ENCODE assay signal across 20 mouse cellular contexts in the genomic region with DNA sequence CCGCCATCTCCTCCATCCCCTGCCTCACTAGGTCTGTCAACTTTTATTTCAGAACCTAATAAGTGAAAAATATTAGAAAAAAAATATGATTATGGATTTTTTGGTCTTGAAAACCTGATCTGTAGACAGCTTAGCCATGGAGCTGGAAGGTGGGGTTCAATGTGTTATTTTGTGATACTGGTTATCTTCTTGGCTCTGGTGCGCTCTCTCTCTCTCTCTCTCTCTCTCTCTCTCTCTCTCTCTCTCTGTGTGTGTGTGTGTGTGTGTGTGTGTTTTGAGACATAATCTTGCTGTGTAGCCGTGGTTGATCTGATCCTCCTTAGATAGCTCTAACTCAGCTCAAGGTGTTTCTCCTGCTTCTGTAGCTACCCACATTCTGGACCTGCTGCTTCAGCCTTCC. TPM values are rescaled to one million over a fixed set of nuclear protein-coding genes. Genes with fewer than 3 reads are reported as not detected.
DNase-seq lines count a peak whose midpoint lies in the region; ATAC-seq and TF ChIP-seq lines count a peak whose summit lies in the region.
"Had no signal": no experiment of that assay in that cellular context is flagged by ENCODE, and none has a peak within 500 bp of the region (broad histone marks: within the 10 kb centered on the region; RNA-seq: fewer than 3 reads in every experiment).

No protein-coding gene starts in this region.

- intact Hi-C loops in heart, postnatal 14 days (cut with DNase I), result loop anchor here (1.0 to 5.0 kb wide), 4 partner anchors 36 to 157 kb away; a partner anchor contains a TSS

- TF ChIP-seq POLR2A in bone marrow, adult 2 months (IDR thresholded peaks at IDR 0.05; ENCODE audit: borderline replicate concordance, control insufficient read depth, low read depth, low read length), result no peak

- H3K36me3 ChIP-seq in heart, embryonic 11.5 days (ENCODE audit: control insufficient read depth, insufficient read depth, low read length), result no peaks in the 10 kb centered on the region
- no peaks in the 10 kb centered on the region; the same call in 1 of the 2 replicates for H3K36me3 ChIP-seq in erythroblast, embryonic 14.5 days (ENCODE audit: control insufficient read depth)
- no peaks in the 10 kb centered on the region for H3K36me3 ChIP-seq in liver, embryonic 15.5 days (replicated peaks)
- H3K36me3 ChIP-seq: embryonic facial prominence, embryonic 15.5 days; forebrain, embryonic 12.5 days; G1E; heart, embryonic 15.5 days; limb, embryonic 12.5 days; midbrain, embryonic 12.5 days; neural tube, embryonic 12.5 days had no signal

- H3K4me2 ChIP-seq in heart, embryonic 11.5 days, result peak overlapping the region; percentile 27; the same call in 1 of the 2 replicates
- H3K4me2 ChIP-seq in liver, embryonic 15.5 days, result peak overlapping the region; percentile 57
- H3K4me2 ChIP-seq: embryonic facial prominence, embryonic 15.5 days; forebrain, embryonic 12.5 days; heart, embryonic 15.5 days; limb, embryonic 12.5 days; lung, embryonic 14.5 days; midbrain, embryonic 12.5 days; neural tube, embryonic 12.5 days had no signal

- 72% methylated on average over 3 of the region's 3 CpGs for WGBS in heart, embryonic 11.5 days (ENCODE audit: insufficient replicate concordance)
- 56% methylated on average over 3 of the region's 3 CpGs for WGBS in bone marrow, adult 2 months
- 38% methylated on average over 3 of the region's 3 CpGs for WGBS in liver, embryonic 15.5 days (ENCODE audit: insufficient replicate concordance)

- no peak; the same call in 1 of the 2 replicates for ATAC-seq in heart, embryonic 11.5 days (replicated peaks; ENCODE audit: insufficient number of reproducible peaks, low FRiP score, low TSS enrichment)
- ATAC-seq in liver, embryonic 15.5 days (ENCODE audit: insufficient read depth), result peak; percentile 92

- TF ChIP-seq CTCF in bone marrow, adult 2 months (IDR thresholded peaks at IDR 0.05; ENCODE audit: control insufficient read depth, insufficient read depth, low read length), result no peak

- H3K9ac ChIP-seq in heart, embryonic 11.5 days (ENCODE audit: low read depth, low read length), result no peak overlapping the region
- peak overlapping the region; percentile 26 for H3K9ac ChIP-seq in liver, embryonic 15.5 days
- H3K9ac ChIP-seq: embryonic facial prominence, embryonic 15.5 days; forebrain, embryonic 12.5 days; heart, embryonic 15.5 days; limb, embryonic 12.5 days; lung, embryonic 14.5 days; midbrain, embryonic 12.5 days; neural tube, embryonic 12.5 days had no signal

- no peak overlapping the region for H3K27ac ChIP-seq in heart, embryonic 11.5 days (ENCODE audit: low read depth, low read length)
- H3K27ac ChIP-seq in bone marrow, adult 2 months (ENCODE audit: control insufficient read depth, insufficient read depth, low read depth, low read length, poor library complexity), result peak overlapping the region; percentile 72; the same call in 1 of the 2 replicates
- peak overlapping the region; percentile 97 for H3K27ac ChIP-seq in liver, embryonic 15.5 days (replicated peaks)
- H3K27ac ChIP-seq: embryonic facial prominence, embryonic 15.5 days; forebrain, embryonic 12.5 days; heart, embryonic 15.5 days; left cerebral cortex, adult 2 months; limb, embryonic 12.5 days; macrophage; midbrain, embryonic 12.5 days; neural tube, embryonic 12.5 days had no signal

- H3K9me3 ChIP-seq in heart, embryonic 11.5 days (replicated peaks; ENCODE audit: control insufficient read depth, low read length), result no peaks in the 10 kb centered on the region
- no peaks in the 10 kb centered on the region for H3K9me3 ChIP-seq in erythroblast, embryonic 14.5 days (ENCODE audit: control insufficient read depth, low read length)
- H3K9me3 ChIP-seq in liver, embryonic 15.5 days (replicated peaks), result no peaks in the 10 kb centered on the region
- H3K9me3 ChIP-seq: embryonic facial prominence, embryonic 15.5 days; forebrain, embryonic 12.5 days; G1E; heart, embryonic 15.5 days; limb, embryonic 12.5 days; midbrain, embryonic 12.5 days; neural tube, embryonic 12.5 days had no signal

- DNase-seq in heart, postnatal 14 days, result no peak
- no peak for DNase-seq in layer of hippocampus, adult 11-12 months (ENCODE audit: low spot score)
- no peak for DNase-seq in retina, postnatal 1 day
- no peak for DNase-seq in left cerebral cortex, adult 9 months (ENCODE audit: low spot score in 2 of 2)

- H3K27me3 ChIP-seq in heart, embryonic 11.5 days (ENCODE audit: control insufficient read depth, insufficient read depth, low read length), result no peaks in the 10 kb centered on the region
- H3K27me3 ChIP-seq in erythroblast, embryonic 14.5 days (ENCODE audit: control insufficient read depth), result no peaks in the 10 kb centered on the region
- 0 out of 2 replicates have a peak, but pooled peaks cover 3% of the 10 kb centered on the region for H3K27me3 ChIP-seq in liver, embryonic 15.5 days
- H3K27me3 ChIP-seq: embryonic facial prominence, embryonic 15.5 days; forebrain, embryonic 12.5 days; heart, embryonic 15.5 days; limb, embryonic 12.5 days; neural tube, embryonic 12.5 days had no signal

- no peaks in the 10 kb centered on the region for H3K4me1 ChIP-seq in heart, embryonic 11.5 days (ENCODE audit: control insufficient read depth, insufficient read depth, low read length)
- peaks cover 1% of the 10 kb centered on the region; the same call in 1 of the 2 replicates for H3K4me1 ChIP-seq in bone marrow, adult 2 months (ENCODE audit: control insufficient read depth, insufficient read depth, low read length)
- peaks cover 68% of the 10 kb centered on the region for H3K4me1 ChIP-seq in erythroblast, embryonic 14.5 days (ENCODE audit: control insufficient read depth)
- peaks cover 53% of the 10 kb centered on the region for H3K4me1 ChIP-seq in liver, embryonic 15.5 days (replicated peaks)
- H3K4me1 ChIP-seq: midbrain, embryonic 12.5 days; neural tube, embryonic 12.5 days had no signal

- H3K4me3 ChIP-seq in heart, embryonic 11.5 days (ENCODE audit: low read depth, low read length), result no peak overlapping the region
- H3K4me3 ChIP-seq in bone marrow, adult 2 months (replicated peaks; ENCODE audit: control insufficient read depth, low read depth, low read length), result no peak overlapping the region
- peak overlapping the region; percentile 48 for H3K4me3 ChIP-seq in erythroblast, embryonic 14.5 days (replicated peaks)
- 0 out of 2 replicates have a peak overlapping the region, but pooled peaks have one; percentile 7 for H3K4me3 ChIP-seq in liver, embryonic 15.5 days (replicated peaks)
- H3K4me3 ChIP-seq: embryonic facial prominence, embryonic 15.5 days; forebrain, embryonic 12.5 days; heart, embryonic 15.5 days; left cerebral cortex, adult 2 months; limb, embryonic 12.5 days; midbrain, embryonic 12.5 days; neural tube, embryonic 12.5 days had no signal

RNA-seq across cellular contexts. Expression of a gene that starts 5.6 kb away (rescaled TPM):
- polyA plus RNA-seq in heart, embryonic 11.5 days (2014; fragmentation: Nextera tagmentation; extraction: Ambion mirVana), result 13.5 and 17.1 TPM in 2 replicates
- 10 to 100 TPM; 16.3 to 16.8 TPM for total RNA-seq in heart, postnatal 14 days (2021)
- 7.5 and 10.0 TPM in 2 replicates for polyA plus RNA-seq in bone marrow, adult 2 months (2011; ENCODE audit: insufficient read depth, insufficient read length, low replicate concordance, missing spikeins)
- polyA plus RNA-seq in erythroblast, embryonic 14.5 days (2012), result 1.3 and 1.6 TPM in 2 replicates
- 9.2 and 9.7 TPM in 2 replicates for polyA plus RNA-seq in liver, embryonic 15.5 days (2015; fragmentation: Nextera tagmentation; extraction: Ambion mirVana)

RNA-seq across cellular contexts. Expression of a gene that starts 5.7 kb away (rescaled TPM):
- 75.0 and 75.7 TPM in 2 replicates for polyA plus RNA-seq in heart, embryonic 11.5 days (2014; fragmentation: Nextera tagmentation; extraction: Ambion mirVana)
- total RNA-seq in heart, postnatal 14 days (2021), result 100 to 1,000 TPM; 121 to 132 TPM
- 41.2 and 44.4 TPM in 2 replicates for polyA plus RNA-seq in bone marrow, adult 2 months (2011; ENCODE audit: insufficient read depth, insufficient read length, low replicate concordance, missing spikeins)
- 15.9 and 16.5 TPM in 2 replicates for polyA plus RNA-seq in erythroblast, embryonic 14.5 days (2012)
- 45.4 and 47.8 TPM in 2 replicates for polyA plus RNA-seq in liver, embryonic 15.5 days (2015; fragmentation: Nextera tagmentation; extraction: Ambion mirVana)

RNA-seq across cellular contexts. Expression of a gene that starts 31.9 kb away (rescaled TPM):
- polyA plus RNA-seq in heart, embryonic 11.5 days (2014; fragmentation: Nextera tagmentation; extraction: Ambion mirVana), result 3.7 and 7.3 TPM in 2 replicates
- under 1 TPM; 0.88 to 0.91 TPM for total RNA-seq in heart, postnatal 14 days (2021)
- 0.92 and 12.0 TPM in 2 replicates for polyA plus RNA-seq in bone marrow, adult 2 months (2011; ENCODE audit: insufficient read depth, insufficient read length, low replicate concordance, missing spikeins)
- 3.0 and 4.8 TPM in 2 replicates for polyA plus RNA-seq in erythroblast, embryonic 14.5 days (2012)
- polyA plus RNA-seq in liver, embryonic 15.5 days (2015; fragmentation: Nextera tagmentation; extraction: Ambion mirVana), result 12.3 and 12.8 TPM in 2 replicates
- total RNA-seq: adrenal gland, postnatal 25 days; gastrocnemius, adult 8-10 months; left cerebral cortex, adult 2 months had no signal
- polyA plus RNA-seq: macrophage had no signal

Comparison
In these comparisons a context has a peak if more than half of its experiments do, and no peak if none do; other contexts are left out.
1. H3K4me3 ChIP-seq: peak in erythroblast, embryonic 14.5 days (single experiment) and liver, embryonic 15.5 days (single experiment); none in heart, embryonic 11.5 days (single experiment) and bone marrow, adult 2 months (single experiment).